10 mouse cellular contexts compared by ENCODE assay signal in genomic region chr2:168343705-168344104, GRCm38 (mm10).
DNase-seq lines count a peak whose midpoint lies in the region; ATAC-seq lines count a peak whose summit lies in the region.
"Had no signal": no experiment of that assay in that cellular context is flagged by ENCODE, and none has a peak within 500 bp of the region (broad histone marks: within the 10 kb centered on the region; RNA-seq: fewer than 3 reads in every experiment).

No protein-coding gene starts in this region.

- no peak overlapping the region for H3K27ac ChIP-seq in embryonic facial prominence, embryonic 15.5 days (replicated peaks)
- H3K27ac ChIP-seq in hindbrain, embryonic 15.5 days (replicated peaks) = peak overlapping the region; percentile 48
- H3K27ac ChIP-seq in midbrain, embryonic 15.5 days = peak overlapping the region; percentile 57
- H3K27ac ChIP-seq: heart, embryonic 15.5 days; limb, embryonic 12.5 days had no signal

- no peaks in the 10 kb centered on the region for H3K9me3 ChIP-seq in embryonic facial prominence, embryonic 15.5 days (replicated peaks)
- H3K9me3 ChIP-seq in hindbrain, embryonic 15.5 days = no peaks in the 10 kb centered on the region
- no peaks in the 10 kb centered on the region for H3K9me3 ChIP-seq in midbrain, embryonic 15.5 days
- H3K9me3 ChIP-seq: heart, embryonic 15.5 days; limb, embryonic 12.5 days had no signal

- WGBS in embryonic facial prominence, embryonic 15.5 days = 24% methylated on average over 7 of the region's 7 CpGs
- 24% methylated on average over 7 of the region's 7 CpGs for WGBS in hindbrain, embryonic 15.5 days
- 27% methylated on average over 7 of the region's 7 CpGs for WGBS in midbrain, embryonic 15.5 days

- DNase-seq in brain, adult 2 months (ENCODE audit: low read depth, low spot score) = peak; percentile 81
- no peak for DNase-seq in right cerebral cortex, adult 18-20 months
- DNase-seq in kidney, adult 18-20 months = no peak
- DNase-seq: kidney, adult 9 months had no signal

- H3K9ac ChIP-seq in embryonic facial prominence, embryonic 15.5 days = no peak overlapping the region
- H3K9ac ChIP-seq in hindbrain, embryonic 15.5 days = no peak overlapping the region
- no peak overlapping the region for H3K9ac ChIP-seq in midbrain, embryonic 15.5 days
- H3K9ac ChIP-seq: heart, embryonic 15.5 days; limb, embryonic 12.5 days had no signal

- no peaks in the 10 kb centered on the region for H3K27me3 ChIP-seq in embryonic facial prominence, embryonic 15.5 days
- H3K27me3 ChIP-seq in hindbrain, embryonic 15.5 days = no peaks in the 10 kb centered on the region
- no peaks in the 10 kb centered on the region for H3K27me3 ChIP-seq in midbrain, embryonic 15.5 days (replicated peaks)
- H3K27me3 ChIP-seq: limb, embryonic 12.5 days had no signal

- H3K4me1 ChIP-seq in embryonic facial prominence, embryonic 15.5 days = no peaks in the 10 kb centered on the region
- peaks cover 25% of the 10 kb centered on the region for H3K4me1 ChIP-seq in hindbrain, embryonic 15.5 days (replicated peaks)
- peaks cover 29% of the 10 kb centered on the region for H3K4me1 ChIP-seq in midbrain, embryonic 15.5 days
- H3K4me1 ChIP-seq: heart, embryonic 15.5 days had no signal

- H3K4me2 ChIP-seq in embryonic facial prominence, embryonic 15.5 days (replicated peaks) = no peak overlapping the region
- no peak overlapping the region for H3K4me2 ChIP-seq in hindbrain, embryonic 15.5 days
- H3K4me2 ChIP-seq in midbrain, embryonic 15.5 days = no peak overlapping the region
- H3K4me2 ChIP-seq: heart, embryonic 15.5 days; limb, embryonic 12.5 days had no signal

- ATAC-seq in embryonic facial prominence, embryonic 15.5 days (ENCODE audit: insufficient number of reproducible peaks, low FRiP score, low TSS enrichment, low read depth) = peak; percentile 65; the same call in 1 of the 2 replicates
- peak; percentile 77 for ATAC-seq in hindbrain, embryonic 15.5 days (ENCODE audit: low FRiP score, low read depth)
- ATAC-seq in midbrain, embryonic 15.5 days (replicated peaks) = peak; percentile 59
- no peak for ATAC-seq in erythroid progenitor cell, adult 5-6 weeks (replicated peaks; ENCODE audit: low FRiP score, poor library complexity, severe bottlenecking)

- no peak overlapping the region for H3K4me3 ChIP-seq in embryonic facial prominence, embryonic 15.5 days (replicated peaks)
- H3K4me3 ChIP-seq in hindbrain, embryonic 15.5 days = no peak overlapping the region
- H3K4me3 ChIP-seq in midbrain, embryonic 15.5 days = no peak overlapping the region
- H3K4me3 ChIP-seq: heart, embryonic 15.5 days; limb, embryonic 12.5 days had no signal

- H3K36me3 ChIP-seq in embryonic facial prominence, embryonic 15.5 days = no peaks in the 10 kb centered on the region
- H3K36me3 ChIP-seq in hindbrain, embryonic 15.5 days = no peaks in the 10 kb centered on the region
- H3K36me3 ChIP-seq in midbrain, embryonic 15.5 days (replicated peaks) = no peaks in the 10 kb centered on the region
- H3K36me3 ChIP-seq: heart, embryonic 15.5 days; limb, embryonic 12.5 days had no signal
